Mouse (Mus musculus) myocyte (in vitro differentiated cells): ENCODE data around the gene Gm5431.
"Not testable (repeated sequence)": the region's sequence is repeated elsewhere in the genome, so short reads cannot be mapped to it uniquely, and the experiment has no call there.

Experiments used
- CEBPB ChIP-seq: IDR thresholded peaks from 2 replicates; pipeline ENCODE4 v1.6.1; 2011; ENCODE audit warnings: mild to moderate bottlenecking, moderate library complexity; ENCODE audit not compliant: poor library complexity, insufficient read depth, severe bottlenecking
- E2F4 ChIP-seq: IDR thresholded peaks from one replicate; pipeline ENCODE4 v1.6.1; 2011; ENCODE audit warnings: mild to moderate bottlenecking, control low read depth, moderate library complexity; ENCODE audit not compliant: insufficient read depth
- MAX ChIP-seq: IDR thresholded peaks from one replicate; pipeline ENCODE4 v1.6.1; 2011; ENCODE audit warnings: low read depth, mild to moderate bottlenecking, control low read depth
- MYOD1 ChIP-seq, 3 experiments: IDR thresholded peaks; one replicate each; pipeline ENCODE4 v1.6.1; 2011; ENCODE audit warnings: control low read depth in 2 of 3, low read depth in 2 of 3, mild to moderate bottlenecking in 2 of 3, moderate library complexity in 1 of 3; ENCODE audit not compliant: insufficient read length in 2 of 3, control insufficient read depth in 1 of 3
- MYOG ChIP-seq, 3 experiments: IDR thresholded peaks; one replicate each; pipeline ENCODE4 v1.6.1; 2011; ENCODE audit warnings: control low read depth in 2 of 3, low read depth in 2 of 3, mild to moderate bottlenecking in 2 of 3; ENCODE audit not compliant: insufficient read length in 2 of 3, control insufficient read depth in 1 of 3, insufficient read depth in 1 of 3
- POLR2A ChIP-seq: IDR thresholded peaks from one replicate; pipeline ENCODE4 v1.6.1; 2011; ENCODE audit warnings: low read depth, mild to moderate bottlenecking, control low read depth, moderate library complexity; ENCODE audit not compliant: insufficient read length
- POLR2AphosphoS2 ChIP-seq: IDR thresholded peaks from one replicate; pipeline ENCODE4 v1.6.1; 2011; ENCODE audit warnings: low read depth, control low read depth; ENCODE audit not compliant: insufficient read length
- REST ChIP-seq: IDR thresholded peaks from one replicate; pipeline ENCODE4 v1.6.1; 2011; ENCODE audit warnings: mild to moderate bottlenecking, control low read depth, moderate library complexity; ENCODE audit not compliant: insufficient read depth, insufficient read length
- SRF ChIP-seq: IDR thresholded peaks from one replicate; pipeline ENCODE4 v1.6.1; 2011; ENCODE audit warnings: low read depth; ENCODE audit not compliant: control insufficient read depth, insufficient read length
- TCF12 ChIP-seq: IDR thresholded peaks from one replicate; pipeline ENCODE4 v1.6.1; 2011; ENCODE audit warnings: mild to moderate bottlenecking, control low read depth; ENCODE audit not compliant: poor library complexity, insufficient read depth, severe bottlenecking
- USF1 ChIP-seq: IDR thresholded peaks from one replicate; pipeline ENCODE4 v1.6.1; 2011; ENCODE audit warnings: low read depth, mild to moderate bottlenecking, control low read depth, moderate library complexity

GRCm38 (mm10) chr11:48900654-48901566 lies 1.1 kb downstream of the Gm5431 start:
- not testable (repeated sequence) for TF ChIP-seq TCF12; MYOG (IDR thresholded peaks at IDR 0.05; ENCODE audit: control insufficient read depth in 1 of 3, insufficient read depth in 1 of 3, insufficient read length in 2 of 3, low read depth in 2 of 3); POLR2A; MYOD1 (IDR thresholded peaks at IDR 0.05; ENCODE audit: control insufficient read depth in 1 of 3, insufficient read length in 2 of 3, low read depth in 2 of 3); USF1; POLR2AphosphoS2; REST; E2F4; MAX; CEBPB; SRF
